Mouse (Mus musculus) intestine, embryonic 15.5 days (tissue): ENCODE data around the gene Myl3. TPM values are rescaled to one million over a fixed set of nuclear protein-coding genes. Genes with fewer than 3 reads are reported as not detected.

ENCODE experiments used
- ATAC-seq: fragments of 200-750 bp; cut with Nextera tagmentation; 2 replicates; pipeline ENCODE4 v1.8.0; 2017; ENCODE audit warnings: moderate TSS enrichment, moderate library complexity
- H3K27ac ChIP-seq: fragments of 300-500 bp; sonication (generic); 2 replicates; pipeline ENCODE4 v1.5.1; 2015; ENCODE audit warnings: mild to moderate bottlenecking, inconsistent platforms
- H3K27me3 ChIP-seq: fragments of 300-500 bp; sonication (generic); replicated peaks from 2 replicates; pipeline ENCODE4 v1.6.1; 2015; ENCODE audit warnings: inconsistent platforms
- H3K36me3 ChIP-seq: fragments of 300-500 bp; sonication (generic); 2 replicates; pipeline ENCODE4 v1.6.1; 2015; ENCODE audit warnings: inconsistent platforms
- H3K4me1 ChIP-seq: fragments of 300-500 bp; sonication (generic); replicated peaks from 2 replicates; pipeline ENCODE4 v1.6.1; 2015; ENCODE audit warnings: inconsistent platforms
- H3K4me2 ChIP-seq: fragments of 300-500 bp; sonication (generic); replicated peaks from 2 replicates; pipeline ENCODE4 v1.6.1; 2015; ENCODE audit warnings: mild to moderate bottlenecking, inconsistent platforms
- H3K4me3 ChIP-seq: fragments of 300-500 bp; sonication (generic); replicated peaks from 2 replicates; pipeline ENCODE4 v1.5.1; 2015; ENCODE audit warnings: inconsistent platforms
- H3K9ac ChIP-seq: fragments of 300-500 bp; sonication (generic); 2 replicates; pipeline ENCODE4 v1.6.1; 2015; ENCODE audit warnings: inconsistent platforms
- H3K9me3 ChIP-seq: fragments of 300-500 bp; sonication (generic); 2 replicates; pipeline ENCODE4 v1.6.1; 2016; ENCODE audit warnings: inconsistent platforms
- WGBS: fragments of 180-500 bp; shearing (Covaris S2); methylation state at CpG from one replicate; pipeline ENCODE4 v1.1.7; 2015; 5-methylcytosine and 5-hydroxymethylcytosine counted together
- polyA plus RNA-seq: library from polyadenylated mRNA; unstranded; fragments of >200 nt; fragmentation: Nextera tagmentation; extraction: Ambion mirVana; gene quantifications from 2 replicates; pipeline ENCODE4 v1.2.1, GENCODE M21; 2015

The Myl3 gene
- polyA plus RNA-seq, 1 experiment from 2014 or later = 0.58 TPM

- peaks cover 9% of the 10 kb centered on the region for H3K4me1 ChIP-seq
- H3K27me3 ChIP-seq = 0 out of 2 replicates have a peak, but pooled peaks cover under 1% of the 10 kb centered on the region
- peak; percentile 35 for ATAC-seq
- no peak overlapping the region for H3K4me3 ChIP-seq
- 69% methylated on average over 10 of the region's 10 CpGs for WGBS
- H3K36me3 ChIP-seq = no peaks in the 10 kb centered on the region
- H3K9ac ChIP-seq = no peak overlapping the region
- no peaks in the 10 kb centered on the region for H3K9me3 ChIP-seq
- peak overlapping the region; percentile 15; the same call in 1 of the 2 replicates for H3K4me2 ChIP-seq
- H3K27ac ChIP-seq = peak overlapping the region; percentile 14
Observed at GRCm38 (mm10) chr9:110775269-110776022, 33.8 kb downstream of the Myl3 start.

GRCm38 (mm10) chr9:110778100-110778499, 36.4 kb downstream of the Myl3 start:
- Histone ChIP-seq H3K4me3 (no peak overlapping the region), H3K4me1 (peaks cover 21% of the 10 kb centered on the region), H3K4me2 (no peak overlapping the region), H3K27ac (no peak overlapping the region), H3K9me3 (no peaks in the 10 kb centered on the region), H3K36me3 (no peaks in the 10 kb centered on the region), H3K27me3 (0 out of 2 replicates have a peak, but pooled peaks cover 4% of the 10 kb centered on the region), H3K9ac (no peak overlapping the region)
- WGBS = 74% methylated on average over 1 of the region's 1 CpGs
- no peak for ATAC-seq

- no peak overlapping the region for H3K4me2 ChIP-seq
- H3K36me3 ChIP-seq = no peaks in the 10 kb centered on the region
- no peaks in the 10 kb centered on the region for H3K9me3 ChIP-seq
- WGBS = 73% methylated on average over 7 of the region's 7 CpGs
- no peak overlapping the region for H3K9ac ChIP-seq
- H3K27me3 ChIP-seq = 0 out of 2 replicates have a peak, but pooled peaks cover 4% of the 10 kb centered on the region
- ATAC-seq = no peak
- no peak overlapping the region for H3K27ac ChIP-seq
- H3K4me3 ChIP-seq = no peak overlapping the region
- peaks cover 21% of the 10 kb centered on the region for H3K4me1 ChIP-seq
Observed at GRCm38 (mm10) chr9:110778559-110778958, 36.9 kb downstream of the Myl3 start.

- whole genome bisulfite sequencing = 65% methylated on average over 5 of the region's 5 CpGs
- H3K36me3 ChIP-seq = no peaks in the 10 kb centered on the region
- no peak for ATAC-seq
- H3K9me3 ChIP-seq = no peaks in the 10 kb centered on the region
- H3K27me3 ChIP-seq = 0 out of 2 replicates have a peak, but pooled peaks cover 4% of the 10 kb centered on the region
- H3K27ac ChIP-seq = no peak overlapping the region
- H3K4me2 ChIP-seq = no peak overlapping the region
- peaks cover 21% of the 10 kb centered on the region for H3K4me1 ChIP-seq
- H3K4me3 ChIP-seq = no peak overlapping the region
- no peak overlapping the region for H3K9ac ChIP-seq
Observed at GRCm38 (mm10) chr9:110779242-110779913, 37.7 kb downstream of the Myl3 start.

GRCm38 (mm10) chr9:110781256-110781721, 39.6 kb downstream of the Myl3 start:
- no peaks in the 10 kb centered on the region for H3K9me3 ChIP-seq
- ATAC-seq = peak; percentile 97
- H3K36me3 ChIP-seq = no peaks in the 10 kb centered on the region
- 0 out of 2 replicates have a peak, but pooled peaks cover 4% of the 10 kb centered on the region for H3K27me3 ChIP-seq
- peak overlapping the region; percentile 48 for H3K4me3 ChIP-seq
- peak overlapping the region; percentile 95 for H3K4me2 ChIP-seq
- peak overlapping the region; percentile 81 for H3K27ac ChIP-seq
- H3K9ac ChIP-seq = peak overlapping the region; percentile 66
- peaks cover 14% of the 10 kb centered on the region for H3K4me1 ChIP-seq
- WGBS = under 1% methylated on average over 43 of the region's 43 CpGs

- ATAC-seq = peak; percentile 72
- Histone ChIP-seq H3K27me3 (0 out of 2 replicates have a peak, but pooled peaks cover 4% of the 10 kb centered on the region), H3K9me3 (no peaks in the 10 kb centered on the region), H3K4me2 (peak overlapping the region; percentile 95), H3K9ac (peak overlapping the region; percentile 66), H3K36me3 (no peaks in the 10 kb centered on the region), H3K27ac (peak overlapping the region; percentile 81), H3K4me3 (peak overlapping the region; percentile 48), H3K4me1 (peaks cover 14% of the 10 kb centered on the region)
- WGBS = 1% methylated on average over 23 of the region's 23 CpGs
Observed at GRCm38 (mm10) chr9:110781731-110782130, 40.1 kb downstream of the Myl3 start.

- Histone ChIP-seq H3K4me2 (no peak overlapping the region), H3K27ac (no peak overlapping the region), H3K9me3 (no peaks in the 10 kb centered on the region), H3K4me1 (peaks cover 14% of the 10 kb centered on the region), H3K4me3 (no peak overlapping the region), H3K27me3 (0 out of 2 replicates have a peak, but pooled peaks cover 4% of the 10 kb centered on the region), H3K9ac (no peak overlapping the region), H3K36me3 (no peaks in the 10 kb centered on the region)
- 25% methylated on average over 1 of the region's 1 CpGs for WGBS
- ATAC-seq = no peak
Observed at GRCm38 (mm10) chr9:110783611-110784010, 42.0 kb downstream of the Myl3 start.

GRCm38 (mm10) chr9:110788169-110788568, 46.5 kb downstream of the Myl3 start:
- Histone ChIP-seq H3K4me2 (no peak overlapping the region), H3K9me3 (no peaks in the 10 kb centered on the region), H3K27ac (no peak overlapping the region), H3K9ac (no peak overlapping the region), H3K27me3 (no peaks in the 10 kb centered on the region), H3K36me3 (no peaks in the 10 kb centered on the region), H3K4me1 (no peaks in the 10 kb centered on the region), H3K4me3 (no peak overlapping the region)
- WGBS = 92% methylated on average over 3 of the region's 3 CpGs
- ATAC-seq = no peak

- Histone ChIP-seq H3K9ac (no peak overlapping the region), H3K9me3 (no peaks in the 10 kb centered on the region), H3K27me3 (no peaks in the 10 kb centered on the region), H3K4me1 (no peaks in the 10 kb centered on the region), H3K36me3 (no peaks in the 10 kb centered on the region), H3K4me3 (no peak overlapping the region), H3K27ac (no peak overlapping the region), H3K4me2 (no peak overlapping the region)
- no peak for ATAC-seq
- 66% methylated on average over 4 of the region's 4 CpGs for WGBS
Observed at GRCm38 (mm10) chr9:110790462-110790861, 48.8 kb downstream of the Myl3 start.

GRCm38 (mm10) chr9:110797013-110797412, 55.4 kb downstream of the Myl3 start:
- 83% methylated on average over 10 of the region's 10 CpGs for WGBS

GRCm38 (mm10) chr9:110797866-110798265, 56.2 kb downstream of the Myl3 start, which contains the start of gene Prss42:
Prss42 (plus strand) TSS chr9:110798166.
- Histone ChIP-seq H3K36me3 (no peaks in the 10 kb centered on the region), H3K4me1 (no peaks in the 10 kb centered on the region), H3K4me2 (no peak within 1 kb of the TSS), H3K9me3 (no peaks in the 10 kb centered on the region), H3K4me3 (no peak within 1 kb of the TSS), H3K27ac (no peak within 1 kb of the TSS), H3K27me3 (no peaks in the 10 kb centered on the region), H3K9ac (no peak within 1 kb of the TSS)
- WGBS = 93% methylated on average over 14 of the region's 14 CpGs
- ATAC-seq = no peak

More at GRCm38 (mm10) chr9:110797013-110797412, 55.4 kb downstream of the Myl3 start:
- H3K27ac ChIP-seq = no peak overlapping the region
- no peak for ATAC-seq
- H3K9me3 ChIP-seq = no peaks in the 10 kb centered on the region
- no peak overlapping the region for H3K4me3 ChIP-seq
- no peaks in the 10 kb centered on the region for H3K4me1 ChIP-seq
- no peaks in the 10 kb centered on the region for H3K36me3 ChIP-seq
- no peaks in the 10 kb centered on the region for H3K27me3 ChIP-seq
- H3K9ac ChIP-seq = no peak overlapping the region
- H3K4me2 ChIP-seq = no peak overlapping the region

GRCm38 (mm10) chr9:110800834-110801479, 59.3 kb downstream of the Myl3 start:
- no peak for ATAC-seq
- 88% methylated on average over 8 of the region's 8 CpGs for WGBS
- no peaks in the 10 kb centered on the region for H3K9me3 ChIP-seq

More at GRCm38 (mm10) chr9:110800834-110801479, 59.3 kb downstream of the Myl3 start:
- Histone ChIP-seq H3K27me3 (no peaks in the 10 kb centered on the region), H3K27ac (no peak overlapping the region), H3K4me2 (no peak overlapping the region), H3K36me3 (no peaks in the 10 kb centered on the region), H3K4me3 (no peak overlapping the region), H3K9ac (no peak overlapping the region), H3K4me1 (no peaks in the 10 kb centered on the region)
